Mouse (Mus musculus) ovary, postnatal 10 days (tissue): ENCODE results near the gene Tubb5.
A peak's percentile ranks its signal among the peaks of the same experiment; 100 is the strongest.
"Not testable (repeated sequence)": the region's sequence is repeated elsewhere in the genome, so short reads cannot be mapped to it uniquely, and the experiment has no call there.

ENCODE experiments used
- DNase-seq: peaks from one replicate; pipeline ENCODE4 v3.0.0; 2022; ENCODE audit warnings: low spot score

The Tubb5 gene

DNA sequence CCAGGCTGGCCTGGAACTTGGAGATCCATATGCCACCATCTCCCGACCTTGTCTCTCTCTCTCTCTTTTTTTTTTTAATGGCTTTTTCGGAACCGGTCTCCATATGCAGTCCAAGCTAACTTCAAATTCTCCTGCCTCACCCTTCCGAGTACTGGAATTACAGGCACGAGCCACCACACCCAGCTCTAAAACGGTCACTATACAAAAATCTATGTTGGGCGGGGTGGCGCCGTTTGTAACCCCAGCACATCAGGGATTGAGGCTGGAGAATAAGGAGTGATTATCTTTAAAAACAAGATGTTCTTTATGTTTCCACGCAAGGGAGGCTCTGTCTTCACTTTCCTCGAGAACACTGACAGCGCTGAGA, 22.7 kb upstream of the Tubb5 start:
- no peak for DNase-seq

DNA sequence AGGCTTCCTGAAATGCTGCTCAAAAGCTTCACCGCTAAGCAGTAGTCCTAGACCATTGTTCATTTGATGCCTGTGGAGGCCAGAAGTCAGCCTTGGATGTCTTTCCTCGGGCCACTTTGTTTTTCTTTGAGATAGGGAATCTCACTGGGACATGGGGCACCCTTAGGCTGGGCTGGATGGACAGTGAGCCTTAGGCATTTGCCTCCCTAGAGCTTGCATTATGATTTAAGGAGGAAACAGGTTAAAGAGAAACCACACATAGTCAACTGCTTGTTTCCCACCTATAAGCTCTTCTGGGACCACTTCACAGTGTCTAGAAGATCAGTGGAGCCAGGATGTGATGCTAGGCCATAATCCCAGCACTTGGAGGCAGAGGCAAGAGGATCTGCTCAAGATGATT, 21.7 kb upstream of the Tubb5 start:
- DNase-seq = no peak

DNA sequence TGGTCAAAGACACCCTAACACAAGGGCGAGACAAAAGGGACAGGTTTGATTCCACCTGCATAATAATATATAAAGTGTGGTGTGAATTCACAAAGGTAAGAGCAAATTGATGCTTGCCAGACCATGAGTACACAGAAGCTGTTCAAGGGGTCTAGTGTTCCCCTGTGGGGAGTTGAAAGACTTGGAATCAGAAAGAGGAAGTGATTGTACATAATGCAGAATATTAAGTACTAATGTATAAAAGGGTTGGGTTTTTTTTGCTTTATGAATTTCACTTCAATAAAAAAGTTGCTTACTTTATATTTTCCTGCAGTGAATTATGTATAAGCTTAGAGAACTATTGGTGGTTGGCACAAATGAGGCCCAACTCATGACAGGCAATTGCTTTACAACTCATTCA, 21.3 kb upstream of the Tubb5 start:
- DNase-seq = no peak

DNA sequence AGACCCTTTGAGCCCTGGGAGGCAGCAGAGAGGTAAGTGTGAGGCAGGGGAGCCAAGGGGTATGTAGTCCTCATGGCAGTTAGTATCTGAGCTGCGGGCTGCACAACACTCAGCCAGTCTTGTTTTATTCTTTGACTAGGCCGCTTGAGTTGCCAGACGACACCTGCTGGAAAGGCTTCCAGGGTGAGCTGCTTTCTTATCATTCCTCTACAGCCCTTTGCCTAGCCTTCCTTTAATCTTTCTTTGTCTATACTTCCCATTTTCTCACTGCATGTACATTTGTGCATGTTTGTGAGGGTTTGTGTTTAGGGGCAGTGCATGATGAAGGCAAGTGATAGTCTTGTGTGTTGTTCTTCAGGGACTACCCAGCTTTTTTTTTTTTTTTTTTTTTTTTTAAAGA, 12.9 kb upstream of the Tubb5 start:
- no peak for DNase-seq

DNA sequence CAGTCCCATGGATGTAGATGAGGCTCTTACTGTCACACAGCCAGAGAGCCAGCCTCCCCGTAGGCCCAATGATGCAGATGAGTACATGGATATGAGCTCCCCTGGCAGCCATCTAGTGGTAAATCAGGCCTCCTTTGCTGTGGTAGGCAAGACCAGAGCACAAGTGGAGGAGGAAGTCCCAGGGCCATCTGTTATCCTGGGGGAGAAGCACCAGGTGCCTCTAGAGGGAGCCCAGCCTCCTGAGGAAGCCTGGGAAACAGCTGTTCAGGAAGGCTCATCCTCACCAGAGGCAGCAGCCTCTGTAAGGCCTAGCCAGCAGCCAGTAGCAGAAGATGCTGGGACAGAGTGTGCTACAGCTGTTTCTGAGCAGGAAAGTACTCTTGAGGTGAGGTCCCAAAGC, 10.0 kb upstream of the Tubb5 start:
- no peak for DNase-seq

GRCm38 (mm10) chr17:35843514-35843913, 5.4 kb upstream of the Tubb5 start:
- no peak for DNase-seq

DNA sequence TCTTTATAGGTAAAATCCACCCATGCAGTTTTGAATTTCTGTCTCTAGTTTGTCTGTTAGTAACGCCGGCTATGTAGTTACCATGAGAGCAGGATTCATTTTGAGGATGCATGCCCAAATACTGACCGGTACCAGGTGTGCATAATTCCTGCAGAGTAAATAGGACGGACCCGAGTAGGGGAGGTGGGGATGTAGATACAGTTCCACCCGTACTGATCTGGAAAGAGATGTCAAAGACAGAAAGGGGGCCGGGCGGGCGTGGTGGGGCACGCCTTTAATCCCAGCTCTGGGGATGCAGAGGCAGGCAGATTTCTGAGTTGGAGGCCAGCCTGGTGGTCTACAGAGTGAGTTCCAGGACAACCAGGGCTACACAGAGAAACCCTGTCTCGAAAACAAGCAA, 3.9 kb upstream of the Tubb5 start:
- DNase-seq = no peak

DNA sequence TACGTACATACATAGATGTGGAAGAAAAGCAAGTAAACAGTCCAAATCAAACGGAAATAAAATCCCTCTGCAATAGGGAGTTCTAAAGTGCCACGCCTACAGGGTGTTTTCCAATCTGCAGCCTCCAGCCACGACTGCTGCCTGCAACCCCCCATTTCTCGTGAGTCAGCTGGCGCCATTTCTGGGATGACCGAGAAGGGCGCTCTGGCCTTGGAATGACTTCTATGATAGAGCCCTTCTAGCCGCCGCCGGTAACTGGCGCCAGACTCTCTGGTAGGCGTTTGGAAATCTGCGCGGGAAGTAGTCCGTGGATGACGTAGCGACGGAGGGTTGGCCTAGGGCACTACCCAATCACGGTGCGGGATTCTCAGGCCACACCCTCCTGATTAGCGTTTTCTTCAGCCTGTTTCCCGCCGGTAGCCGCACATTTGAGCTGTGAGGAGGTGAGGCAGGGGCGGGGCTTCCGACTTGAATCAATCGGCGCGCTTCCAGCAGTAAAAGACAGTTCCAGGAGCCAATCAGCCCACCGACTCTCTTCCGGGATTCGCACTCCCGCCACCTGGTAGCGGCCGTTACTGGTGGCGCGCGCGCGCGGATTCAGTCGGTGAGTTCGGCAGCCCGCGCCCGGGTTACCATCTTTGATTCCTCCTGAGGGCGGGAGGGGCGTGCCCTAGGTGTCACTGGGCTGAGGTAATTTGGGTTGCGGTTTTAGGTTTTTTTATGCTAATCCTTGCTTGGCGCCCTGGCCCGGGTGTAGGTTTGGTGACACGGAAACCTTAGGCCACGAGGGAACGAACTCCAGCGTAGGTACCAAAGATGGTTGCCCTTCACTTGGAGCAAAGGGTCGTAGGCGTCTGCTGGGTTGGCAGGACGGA, 3.2 kb upstream of the Tubb5 start, which contains the start of gene Mdc1:
Gene Mdc1 (plus strand): TSS at position 440 of the 875 bp plus-strand sequence.
- DNase-seq = peak; percentile 93

DNA sequence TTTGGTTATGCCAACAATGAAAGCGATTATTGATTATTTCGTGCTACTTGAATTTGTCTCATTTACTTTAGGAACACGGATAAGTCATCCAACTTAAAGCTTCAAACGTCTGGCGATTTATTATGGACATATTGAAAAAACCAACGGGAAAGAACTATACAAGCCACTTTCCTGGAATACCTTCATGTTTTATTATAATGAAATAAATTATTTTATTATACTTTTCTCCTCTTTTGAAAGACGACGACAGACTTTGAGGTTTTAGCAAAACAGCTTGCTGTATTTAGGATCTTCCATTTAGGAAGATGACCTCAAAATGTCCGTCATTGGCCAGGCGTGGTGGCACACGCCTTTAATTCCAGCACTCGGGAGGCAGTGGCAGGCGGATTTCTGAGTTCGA, 2.5 kb upstream of the Tubb5 start:
- DNase-seq = no peak

DNA sequence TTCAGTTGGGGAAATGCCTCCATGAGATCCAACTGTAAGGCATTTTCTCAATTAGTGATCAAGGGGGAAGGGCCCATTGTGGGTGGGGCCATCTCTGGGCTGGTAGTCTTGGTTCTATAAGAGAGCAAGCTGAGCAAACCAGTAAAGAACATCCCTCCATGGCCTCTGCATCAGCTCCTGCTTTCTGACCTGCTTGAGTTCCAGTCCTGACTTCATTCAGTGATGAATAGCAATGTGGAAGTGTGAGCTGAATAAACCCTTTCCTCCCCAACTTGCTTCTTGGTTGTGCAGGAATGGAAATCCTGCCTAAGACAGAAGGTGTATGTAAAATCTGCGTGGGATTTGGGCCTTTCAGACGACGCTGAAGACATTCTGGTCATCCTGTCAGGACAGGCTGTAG, 896 bp upstream of the Tubb5 start:
- DNase-seq = not testable (repeated sequence)

GRCm38 (mm10) chr17:35838570-35838969, 464 bp upstream of the Tubb5 start:
- no peak for DNase-seq

GRCm38 (mm10) chr17:35837487-35837886, 619 bp downstream of the Tubb5 start:
- no peak for DNase-seq

- peak; percentile 70 for DNase-seq
Measured at GRCm38 (mm10) chr17:35836991-35837422, 1.1 kb downstream of the Tubb5 start.

DNA sequence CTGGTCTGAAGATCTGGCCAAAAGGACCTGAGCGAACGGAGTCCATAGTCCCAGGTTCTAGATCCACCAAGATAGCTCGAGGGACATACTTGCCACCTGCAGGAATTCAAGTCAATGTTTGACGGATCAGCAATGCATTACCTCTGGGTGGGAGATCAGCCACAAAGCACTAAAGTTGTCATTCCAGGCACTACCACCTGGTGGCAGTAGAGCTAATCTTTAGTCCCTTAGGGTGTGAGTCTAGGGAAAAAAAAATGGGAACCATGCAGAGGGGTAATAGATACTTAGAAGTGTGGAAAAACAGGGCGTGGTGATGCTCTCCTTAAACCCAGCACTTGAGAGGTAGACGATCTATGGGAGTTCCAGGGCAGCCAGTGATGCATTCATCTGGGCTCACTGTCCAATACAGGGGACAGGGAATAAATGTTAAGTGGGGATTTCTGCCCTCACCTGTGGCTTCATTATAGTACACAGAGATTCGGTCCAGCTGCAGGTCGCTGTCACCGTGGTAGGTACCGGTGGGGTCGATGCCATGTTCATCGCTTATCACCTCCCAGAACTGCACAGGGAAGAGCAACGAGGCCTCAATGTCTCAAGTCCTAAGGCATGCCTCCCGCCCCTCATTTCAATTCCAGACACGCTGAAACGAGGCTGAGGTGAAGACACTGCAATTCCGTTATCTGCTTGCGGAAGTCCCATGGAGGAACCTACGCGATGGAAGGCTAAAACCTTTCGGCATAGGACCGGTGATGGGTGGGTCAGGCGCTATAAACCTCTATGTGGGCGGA, 1.7 kb downstream of the Tubb5 start:
- DNase-seq = no peak

DNA sequence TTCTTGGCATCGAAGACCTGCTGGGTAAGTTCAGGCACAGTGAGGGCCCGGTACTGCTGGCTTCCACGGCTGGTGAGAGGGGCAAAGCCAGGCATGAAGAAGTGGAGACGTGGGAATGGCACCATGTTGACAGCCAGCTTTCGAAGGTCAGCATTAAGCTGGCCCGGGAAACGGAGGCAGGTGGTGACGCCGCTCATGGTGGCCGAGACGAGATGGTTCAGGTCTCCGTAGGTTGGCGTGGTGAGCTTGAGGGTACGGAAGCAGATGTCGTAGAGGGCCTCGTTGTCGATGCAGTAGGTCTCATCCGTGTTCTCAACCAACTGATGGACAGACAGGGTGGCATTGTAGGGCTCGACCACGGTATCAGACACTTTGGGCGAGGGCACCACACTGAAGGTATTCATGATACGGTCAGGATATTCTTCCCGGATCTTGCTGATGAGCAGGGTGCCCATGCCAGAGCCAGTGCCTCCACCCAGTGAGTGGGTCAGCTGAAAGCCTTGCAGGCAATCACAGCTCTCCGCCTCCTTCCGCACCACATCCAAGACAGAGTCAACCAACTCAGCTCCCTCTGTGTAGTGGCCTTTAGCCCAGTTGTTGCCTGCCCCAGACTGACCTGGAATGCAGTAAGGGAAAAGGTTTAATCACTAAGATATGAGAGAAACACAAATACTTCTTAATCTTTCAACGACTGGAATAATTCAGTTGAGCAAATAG, 2.5 kb downstream of the Tubb5 start:
- DNase-seq = no peak

DNA sequence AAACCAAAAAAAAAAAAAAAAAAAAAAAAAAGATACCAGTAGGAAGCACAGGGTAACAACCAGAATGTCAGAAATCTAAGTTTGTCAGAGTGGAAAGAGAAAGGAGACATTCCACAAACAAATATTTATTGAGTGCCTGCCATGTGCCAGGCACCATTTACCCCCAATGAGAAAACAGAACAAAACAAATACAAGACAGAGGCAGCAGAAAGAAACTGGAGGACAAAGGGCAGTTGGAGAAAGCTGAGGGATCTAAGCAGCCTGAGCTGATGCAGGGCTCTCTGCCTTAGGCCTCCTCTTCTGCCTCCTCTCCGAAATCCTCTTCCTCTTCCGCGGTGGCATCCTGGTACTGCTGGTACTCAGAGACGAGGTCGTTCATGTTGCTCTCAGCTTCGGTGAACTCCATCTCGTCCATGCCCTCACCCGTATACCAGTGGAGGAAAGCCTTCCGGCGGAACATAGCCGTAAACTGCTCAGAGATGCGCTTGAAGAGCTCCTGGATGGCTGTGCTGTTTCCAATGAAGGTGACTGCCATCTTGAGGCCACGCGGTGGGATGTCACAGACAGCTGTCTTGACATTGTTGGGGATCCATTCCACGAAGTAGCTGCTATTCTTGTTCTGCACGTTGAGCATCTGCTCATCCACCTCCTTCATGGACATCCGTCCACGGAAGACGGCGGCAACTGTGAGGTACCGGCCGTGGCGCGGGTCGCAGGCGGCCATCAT, 3.2 kb downstream of the Tubb5 start:
- no peak for DNase-seq

- no peak for DNase-seq
Measured at GRCm38 (mm10) chr17:35833894-35834293, 4.2 kb downstream of the Tubb5 start.

DNA sequence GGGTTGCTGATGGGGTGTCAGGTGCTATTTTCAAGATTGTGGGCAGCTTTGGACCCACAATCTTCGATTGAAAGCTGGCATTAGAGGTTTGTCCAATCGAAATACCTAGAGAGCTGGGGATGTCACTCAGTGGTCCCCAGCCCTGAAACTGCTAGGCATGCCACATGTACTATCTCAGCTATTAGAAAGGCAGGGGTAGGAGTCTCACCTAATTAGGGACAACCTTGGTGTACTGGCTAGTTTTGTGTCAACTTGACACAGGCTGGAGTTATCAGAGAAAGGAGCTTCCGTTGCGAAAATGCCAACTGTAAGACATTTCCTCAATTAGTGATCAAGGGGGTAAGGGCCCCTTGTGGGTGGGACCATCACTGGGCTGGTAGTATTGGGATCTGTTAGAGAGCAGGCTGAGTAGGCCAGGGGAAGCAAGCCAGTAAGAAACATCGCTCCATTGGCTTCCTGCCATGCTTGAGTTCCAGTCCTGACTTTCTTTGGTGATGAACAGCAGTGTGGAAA, 4.8 kb downstream of the Tubb5 start:
- DNase-seq = no peak

DNA sequence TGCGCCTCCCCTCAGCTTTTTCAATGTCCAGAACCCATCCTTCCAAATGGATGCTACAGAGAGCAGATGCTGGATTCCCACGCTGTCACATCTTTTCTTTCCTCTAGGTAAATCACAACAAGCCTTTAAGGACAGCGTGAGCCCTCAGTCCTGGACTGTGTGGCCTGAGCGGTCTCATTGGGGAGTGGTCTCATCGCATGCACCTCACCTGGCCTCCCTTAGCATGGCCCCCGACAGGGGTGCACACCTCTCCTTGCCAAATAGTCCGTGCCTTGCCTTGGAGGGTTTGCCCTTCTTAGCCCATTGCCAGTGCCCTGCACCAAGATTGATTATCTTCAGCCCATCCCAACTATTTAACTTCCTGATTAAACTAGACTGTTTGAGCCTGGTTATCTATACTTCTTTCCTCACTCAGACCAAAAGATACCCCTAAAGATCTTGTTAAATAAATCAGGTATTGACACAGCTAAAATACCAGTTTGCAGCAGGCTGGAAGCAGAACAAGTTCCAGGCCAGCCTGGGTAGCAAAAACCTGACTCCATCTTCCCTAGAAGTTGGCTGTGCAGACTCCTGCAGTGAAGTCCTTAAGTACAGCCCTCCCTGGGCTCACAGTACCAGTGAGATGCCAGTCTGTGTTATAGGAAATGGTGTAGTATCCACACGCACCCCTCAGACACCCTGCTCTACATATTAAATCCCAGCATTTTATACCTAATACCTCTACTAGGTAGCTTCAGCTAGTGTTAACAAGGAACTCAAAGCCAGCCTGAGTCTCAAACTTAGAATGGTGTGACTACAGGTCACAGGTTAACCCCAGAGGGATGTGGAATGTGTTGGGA, 5.5 kb downstream of the Tubb5 start:
- DNase-seq = no peak

- no peak for DNase-seq
Measured at GRCm38 (mm10) chr17:35829737-35830136, 8.4 kb downstream of the Tubb5 start.
